Mouse (Mus musculus) lung, postnatal 0 days (tissue): ENCODE measurements around the gene Npepps. TPM values are rescaled to one million over a fixed set of nuclear protein-coding genes. Genes with fewer than 3 reads are reported as not detected.
"Not testable (repeated sequence)": the region's sequence is repeated elsewhere in the genome, so short reads cannot be mapped to it uniquely, and the experiment has no call there.

Experiments
- ATAC-seq: fragments of 200-750 bp; cut with Nextera tagmentation; 2 replicates; pipeline ENCODE4 v1.8.0; 2017; ENCODE audit warnings: moderate library complexity
- DNase-seq: peaks from one replicate; pipeline ENCODE4 v3.0.0-alpha.2; 2016; ENCODE audit warnings: low spot score
- H3K27ac ChIP-seq: fragments of 300-500 bp; sonication (generic); 2 replicates; pipeline ENCODE4 v1.5.1; 2014; ENCODE audit warnings: antibody characterized with exemption, mild to moderate bottlenecking, low read length, mixed read lengths
- H3K27me3 ChIP-seq: fragments of 300-500 bp; sonication (generic); replicated peaks from 2 replicates; pipeline ENCODE4 v1.6.1; 2014; ENCODE audit warnings: low read length, mixed read lengths; ENCODE audit not compliant: insufficient read depth
- H3K36me3 ChIP-seq: fragments of 300-500 bp; sonication (generic); 2 replicates; pipeline ENCODE4 v1.6.1; 2014; ENCODE audit warnings: low read length, mixed read lengths; ENCODE audit not compliant: insufficient read depth
- H3K4me1 ChIP-seq: fragments of 300-500 bp; sonication (generic); 2 replicates; pipeline ENCODE4 v1.6.1; 2014; ENCODE audit warnings: antibody characterized with exemption, low read depth, low read length, mixed read lengths; ENCODE audit not compliant: insufficient read depth
- H3K4me2 ChIP-seq: fragments of 300-500 bp; sonication (generic); replicated peaks from 2 replicates; pipeline ENCODE4 v1.6.1; 2014; ENCODE audit warnings: low read depth, mild to moderate bottlenecking, low read length, moderate library complexity, mixed read lengths
- H3K4me3 ChIP-seq: fragments of 300-500 bp; sonication (generic); 2 replicates; pipeline ENCODE4 v1.5.1; 2014; ENCODE audit warnings: low read depth, low read length
- H3K9ac ChIP-seq: fragments of 300-500 bp; sonication (generic); replicated peaks from 2 replicates; pipeline ENCODE4 v1.6.1; 2014; ENCODE audit warnings: low read depth, mild to moderate bottlenecking
- H3K9me3 ChIP-seq: fragments of 300-500 bp; sonication (generic); 2 replicates; pipeline ENCODE4 v1.6.1; 2016; ENCODE audit warnings: low read length, mixed read lengths
- CTCF ChIP-seq: IDR thresholded peaks from 2 replicates; pipeline ENCODE4 v1.5.1; 2016; ENCODE audit warnings: antibody characterized with exemption, mild to moderate bottlenecking
- EP300 ChIP-seq: IDR thresholded peaks from 2 replicates; pipeline ENCODE4 v1.6.1; 2016; ENCODE audit warnings: antibody characterized with exemption, mild to moderate bottlenecking, control low read depth
- WGBS: fragments of 180-500 bp; shearing (Covaris S2); extraction: QIAGEN DNeasy Blood & Tissue Kit; methylation state at CpG from one replicate; pipeline ENCODE4 v1.1.7; 2014; 5-methylcytosine and 5-hydroxymethylcytosine counted together
- polyA plus RNA-seq: library from polyadenylated mRNA; unstranded; fragments of >200 nt; fragmentation: Nextera tagmentation; extraction: Ambion mirVana; gene quantifications from 2 replicates; pipeline ENCODE4 v1.2.1, GENCODE M21; 2015

Gene Npepps
- polyA plus RNA-seq, 1 experiment from 2014 or later, result 47.5 TPM

- H3K27ac ChIP-seq, H3K9ac ChIP-seq, H3K4me3 ChIP-seq, H3K9me3 ChIP-seq, H3K4me2 ChIP-seq, DNase-seq, H3K36me3 ChIP-seq, H3K27me3 ChIP-seq, ATAC-seq, H3K4me1 ChIP-seq: not testable (repeated sequence)
- peak; percentile 41 for TF ChIP-seq CTCF
- 74% methylated on average over 2 of the region's 2 CpGs for WGBS
Observed at GRCm38 (mm10) chr11:97270004-97270403, 10.4 kb downstream of the Npepps start.

- H3K4me2 ChIP-seq, H3K9me3 ChIP-seq, H3K27ac ChIP-seq, ATAC-seq, H3K9ac ChIP-seq, DNase-seq, H3K36me3 ChIP-seq, H3K27me3 ChIP-seq, H3K4me3 ChIP-seq, H3K4me1 ChIP-seq: not testable (repeated sequence)
- WGBS, result 92% methylated on average over 1 of the region's 1 CpGs
Observed at GRCm38 (mm10) chr11:97266544-97266943, 13.9 kb downstream of the Npepps start.

- H3K4me1 ChIP-seq, H3K36me3 ChIP-seq, H3K27me3 ChIP-seq, ATAC-seq, H3K27ac ChIP-seq, H3K4me2 ChIP-seq, H3K4me3 ChIP-seq, H3K9me3 ChIP-seq, DNase-seq, H3K9ac ChIP-seq: not testable (repeated sequence)
- 74% methylated on average over 1 of the region's 1 CpGs for WGBS
- TF ChIP-seq CTCF, result peak; percentile 6; the same call in 1 of the 2 replicates
Observed at GRCm38 (mm10) chr11:97249649-97250048, 30.8 kb downstream of the Npepps start.

- DNase-seq (no peak), ATAC-seq (no peak)
- H3K27me3 ChIP-seq, result no peaks in the 10 kb centered on the region
- no peak overlapping the region for H3K4me2 ChIP-seq
- no peaks in the 10 kb centered on the region; the same call in none of the 2 replicates for H3K36me3 ChIP-seq
- no peak for TF ChIP-seq CTCF
- TF ChIP-seq EP300, result no peak
- no peak overlapping the region for H3K27ac ChIP-seq
- H3K9ac ChIP-seq, result no peak overlapping the region
- WGBS, result 83% methylated on average over 10 of the region's 10 CpGs
- H3K9me3 ChIP-seq, result no peaks in the 10 kb centered on the region
- no peak overlapping the region for H3K4me3 ChIP-seq
- H3K4me1 ChIP-seq, result no peaks in the 10 kb centered on the region
Observed at GRCm38 (mm10) chr11:97246510-97247159, 33.8 kb downstream of the Npepps start.

GRCm38 (mm10) chr11:97241321-97241720, 39.1 kb downstream of the Npepps start:
- Histone ChIP-seq H3K4me2 (no peak overlapping the region), H3K9ac (no peak overlapping the region), H3K27me3 (no peaks in the 10 kb centered on the region), H3K27ac (no peak overlapping the region), H3K4me1 (no peaks in the 10 kb centered on the region), H3K4me3 (no peak overlapping the region), H3K9me3 (no peaks in the 10 kb centered on the region), H3K36me3 (peaks cover 3% of the 10 kb centered on the region)
- TF ChIP-seq EP300, result no peak
- TF ChIP-seq CTCF, result no peak
- WGBS, result 82% methylated on average over 7 of the region's 7 CpGs
- ATAC-seq (no peak), DNase-seq (peak; percentile 12)

- H3K36me3 ChIP-seq, result peaks cover 21% of the 10 kb centered on the region
- ATAC-seq (no peak), DNase-seq (no peak)
- H3K27ac ChIP-seq, result no peak overlapping the region
- no peak overlapping the region for H3K4me2 ChIP-seq
- H3K4me3 ChIP-seq, result no peak overlapping the region
- no peaks in the 10 kb centered on the region for H3K27me3 ChIP-seq
- 90% methylated on average over 2 of the region's 2 CpGs for WGBS
- H3K4me1 ChIP-seq, result no peaks in the 10 kb centered on the region
- H3K9me3 ChIP-seq, result no peaks in the 10 kb centered on the region
- no peak overlapping the region for H3K9ac ChIP-seq
- no peak for TF ChIP-seq CTCF
- TF ChIP-seq EP300, result no peak
Observed at GRCm38 (mm10) chr11:97237976-97238375, 42.5 kb downstream of the Npepps start.

- ATAC-seq (no peak), DNase-seq (no peak)
- Histone ChIP-seq H3K9ac (no peak overlapping the region), H3K27me3 (no peaks in the 10 kb centered on the region), H3K4me2 (no peak overlapping the region), H3K27ac (no peak overlapping the region), H3K4me1 (no peaks in the 10 kb centered on the region), H3K9me3 (no peaks in the 10 kb centered on the region), H3K36me3 (peaks cover 38% of the 10 kb centered on the region; the same call in 1 of the 2 replicates), H3K4me3 (no peak overlapping the region)
- 92% methylated on average over 5 of the region's 5 CpGs for WGBS
- no peak for TF ChIP-seq EP300
- TF ChIP-seq CTCF, result no peak
Observed at GRCm38 (mm10) chr11:97232436-97232835, 48.0 kb downstream of the Npepps start.
